Mouse (Mus musculus) left cerebral cortex, postnatal 4 days (tissue): ENCODE results near the gene Limk1. TPM values are rescaled to one million over a fixed set of nuclear protein-coding genes. Genes with fewer than 3 reads are reported as not detected.
A peak's percentile ranks its signal among the peaks of the same experiment; 100 is the strongest.

Source experiments
- DNase-seq: peaks from one replicate; pipeline ENCODE4 v3.0.0-alpha.2; 2022
- intact Hi-C: fragments of 180-260 bp; cut with DNase I; formaldehyde crosslinking; loops from one replicate; pipeline ENCODE4 v1.15.1; 2025
- total RNA-seq, 2 experiments: library from RNA; stranded (reverse); gene quantifications; 2 replicates each; pipeline ENCODE4 v1.2.3; 2021

Limk1 gene
- total RNA-seq, 2 experiments from 2014 or later: 68.6 to 74.2 TPM

DNA sequence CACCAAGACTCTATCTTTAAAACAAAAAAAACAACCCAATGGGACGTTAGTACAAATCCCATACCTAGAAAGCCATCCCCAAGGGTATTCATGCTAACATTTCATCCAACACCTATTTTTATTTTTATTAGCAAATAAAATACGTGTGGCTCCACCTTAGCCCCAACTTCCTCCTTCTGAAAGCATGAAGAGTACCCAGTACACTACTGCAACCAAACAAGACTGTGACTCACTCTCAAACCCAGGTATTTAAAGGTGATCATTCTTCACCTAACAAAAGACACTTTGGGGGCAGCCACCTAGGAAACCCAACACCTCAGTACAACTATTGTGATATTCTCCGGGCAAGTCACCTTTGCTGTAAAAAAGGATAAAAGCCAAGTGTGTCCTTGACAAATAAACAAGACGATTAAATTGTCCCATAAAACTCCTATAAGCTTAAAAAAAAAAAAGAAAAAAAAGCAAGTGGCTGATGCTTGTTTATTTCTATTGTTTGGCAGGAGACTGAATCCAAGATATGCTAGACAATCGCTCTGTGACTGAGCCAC lies 50.5 kb downstream of the Limk1 start:
- intact Hi-C loops: no loop called here
- no peak for DNase-seq

DNA sequence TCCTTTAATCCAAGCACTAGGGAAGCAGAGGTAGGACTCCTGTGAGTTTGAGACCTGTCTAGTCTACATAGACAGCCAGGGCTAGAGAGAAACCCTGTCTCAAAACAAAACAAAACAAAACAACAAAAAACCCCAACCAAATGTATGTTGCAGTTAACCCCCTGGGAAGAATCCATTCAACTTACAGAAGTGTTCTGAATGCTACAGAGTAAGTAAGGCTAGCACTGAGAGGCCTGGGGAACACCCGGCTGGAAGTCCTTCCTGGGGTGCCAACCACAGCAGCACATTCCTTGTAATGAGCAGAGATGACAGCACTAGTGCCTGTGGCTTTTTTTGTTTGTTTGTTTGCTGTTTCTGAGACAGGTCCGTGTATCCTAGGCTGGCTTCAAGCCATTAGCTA lies 55.6 kb downstream of the Limk1 start:
- intact Hi-C loops: no loop called here
- no peak for DNase-seq

DNA sequence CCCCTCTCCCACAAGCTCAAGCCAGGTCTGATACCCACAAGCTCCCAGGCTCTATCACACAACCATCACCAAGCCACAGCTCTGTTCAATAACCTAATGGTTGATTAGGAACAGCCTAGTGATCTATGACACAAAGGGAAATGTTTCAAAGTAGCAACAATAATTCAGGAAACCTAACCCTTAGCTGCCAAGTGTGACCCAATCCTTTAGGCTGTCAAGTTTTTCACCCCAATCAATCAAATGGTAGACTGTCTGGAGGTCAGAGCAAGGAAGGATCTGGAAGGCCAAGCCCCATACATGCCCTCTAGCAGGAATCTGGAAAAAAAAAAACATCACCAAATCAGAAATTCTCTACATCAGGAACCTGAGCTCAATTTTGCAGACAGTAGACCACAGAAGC lies 57.6 kb downstream of the Limk1 start:
- intact Hi-C loops: no loop called here

DNA sequence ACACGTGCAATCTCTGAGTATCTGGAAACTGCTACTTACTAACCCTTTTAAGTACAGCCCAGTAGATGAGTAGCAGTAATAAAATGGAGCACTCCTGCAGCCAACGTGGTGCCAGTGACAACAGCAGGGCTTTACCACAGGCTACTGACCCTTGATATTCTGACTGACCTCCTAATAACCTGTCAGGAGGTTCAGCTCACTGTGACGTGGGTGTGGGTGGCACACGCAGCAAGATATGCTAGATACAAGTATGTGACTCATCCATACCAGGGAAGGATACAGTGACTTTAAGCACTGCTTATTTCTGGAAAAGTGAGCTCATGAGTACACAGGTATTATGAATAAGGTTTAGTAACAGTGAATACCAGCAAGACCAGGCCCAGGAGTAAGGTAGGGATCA lies 58.9 kb downstream of the Limk1 start:
- DNase-seq: no peak
- intact Hi-C loops: no loop called here

More for the DNA sequence above, 57.6 kb downstream of the Limk1 start:
- no peak for DNase-seq

DNA sequence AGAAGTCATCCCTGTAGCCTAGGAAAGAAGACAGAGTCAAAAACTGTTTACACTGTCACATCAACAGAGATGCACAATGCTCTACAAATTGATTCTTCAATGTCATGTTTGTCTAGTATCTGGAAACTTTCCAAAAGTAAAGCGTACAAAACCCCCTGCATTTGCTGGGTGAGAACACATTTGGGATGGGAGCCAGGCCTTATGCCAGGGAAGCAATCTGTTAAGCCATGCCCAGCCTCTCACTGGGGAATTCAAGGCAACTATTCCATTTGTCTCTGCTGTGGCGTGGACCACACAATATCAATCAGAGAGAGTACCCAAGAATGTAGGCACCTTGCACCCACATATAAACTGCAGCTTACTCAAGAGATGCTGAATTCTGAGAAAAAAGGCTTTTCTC lies 66.3 kb downstream of the Limk1 start:
- peak; percentile 84 for DNase-seq
- intact Hi-C loops: no loop called here

DNA sequence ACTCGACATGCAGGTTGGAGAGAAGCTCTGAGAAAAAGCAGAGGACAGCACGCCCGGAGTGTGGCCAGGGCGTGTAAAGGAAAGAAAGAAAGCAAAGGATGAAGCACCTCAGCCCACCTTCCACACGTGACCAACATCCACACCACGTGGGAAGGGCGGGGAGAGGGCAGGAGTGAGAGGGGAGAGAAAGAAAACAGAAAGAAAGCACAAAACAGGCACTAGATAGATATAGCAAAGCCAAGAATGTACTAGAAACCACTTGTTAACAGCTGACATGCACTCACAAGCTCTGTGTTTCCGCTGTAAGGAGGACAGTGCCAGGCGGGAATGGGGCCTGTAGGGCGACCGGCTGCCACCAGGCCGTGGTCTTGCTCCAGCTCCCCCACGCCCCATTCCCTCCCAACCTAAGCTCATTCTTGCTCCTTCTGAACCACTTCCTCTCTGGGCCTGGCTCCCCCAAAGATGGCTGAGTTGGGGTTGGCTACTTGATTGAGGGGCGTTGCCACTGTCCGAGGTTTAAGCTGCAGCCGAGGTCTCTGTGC lies 67.2 kb downstream of the Limk1 start:
- no peak for DNase-seq
- intact Hi-C loops: no loop called here

DNA sequence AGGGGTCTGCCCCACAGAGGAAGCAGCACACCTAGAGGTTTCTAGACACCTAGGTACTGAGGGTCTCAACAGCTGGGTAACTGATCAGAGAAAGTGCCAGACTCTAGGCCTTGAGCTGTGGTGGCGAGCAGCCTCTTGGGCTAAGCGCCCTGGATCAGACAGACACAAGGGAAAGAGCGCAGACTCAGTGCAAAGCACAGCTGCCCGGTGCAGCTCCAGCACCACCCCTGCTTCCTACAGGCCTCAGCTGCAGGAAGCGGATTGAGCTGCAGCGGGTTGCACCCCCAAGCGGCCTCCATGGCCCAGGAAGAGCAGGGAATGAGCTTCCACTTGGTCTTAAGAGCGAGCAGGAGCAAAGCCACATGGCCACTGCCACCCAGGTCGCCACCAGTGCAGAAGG lies 67.9 kb downstream of the Limk1 start:
- peak; percentile 46 for DNase-seq
- intact Hi-C loops: no loop called here

DNA sequence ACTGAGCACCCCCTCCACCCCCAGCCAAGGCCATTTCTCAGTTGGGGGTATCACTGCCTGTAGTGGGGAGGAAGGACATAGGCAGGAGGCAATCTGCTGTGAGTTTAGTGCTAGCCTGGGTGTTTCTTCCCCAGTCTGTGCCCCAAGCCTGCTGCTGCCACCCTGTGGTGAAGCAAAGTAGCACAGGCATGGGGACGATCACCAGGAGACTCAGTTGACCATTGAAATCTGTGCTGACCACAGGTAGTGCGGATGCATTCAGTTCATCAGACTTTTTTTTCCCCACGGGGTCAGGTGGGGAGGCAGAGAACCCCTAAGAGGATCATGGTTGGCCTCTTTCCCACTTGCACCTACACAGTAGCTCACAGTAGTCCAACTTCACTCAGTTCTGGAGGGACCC lies 71.3 kb downstream of the Limk1 start:
- peak; percentile 53 for DNase-seq
- intact Hi-C loops: no loop called here

DNA sequence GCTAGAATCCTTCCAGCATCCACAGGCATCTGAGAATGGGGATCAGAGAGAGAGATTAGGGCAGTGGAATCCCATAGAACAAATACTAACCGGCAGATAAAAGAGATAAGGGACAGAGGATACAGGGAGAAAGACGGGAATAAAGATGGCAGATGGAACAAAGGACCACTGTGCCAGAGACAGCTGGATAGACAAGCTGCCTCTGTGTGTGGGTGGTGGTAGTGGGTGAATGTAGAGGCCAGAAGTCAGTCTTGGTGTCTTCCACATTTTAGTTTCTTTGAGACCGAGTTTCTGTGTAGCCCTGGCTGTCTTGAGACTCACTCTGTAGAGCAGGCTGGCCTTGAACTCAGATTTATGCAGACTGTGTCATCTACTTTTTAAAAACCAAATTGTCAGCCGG lies 72.6 kb downstream of the Limk1 start:
- intact Hi-C loops: no loop called here
- DNase-seq: no peak

DNA sequence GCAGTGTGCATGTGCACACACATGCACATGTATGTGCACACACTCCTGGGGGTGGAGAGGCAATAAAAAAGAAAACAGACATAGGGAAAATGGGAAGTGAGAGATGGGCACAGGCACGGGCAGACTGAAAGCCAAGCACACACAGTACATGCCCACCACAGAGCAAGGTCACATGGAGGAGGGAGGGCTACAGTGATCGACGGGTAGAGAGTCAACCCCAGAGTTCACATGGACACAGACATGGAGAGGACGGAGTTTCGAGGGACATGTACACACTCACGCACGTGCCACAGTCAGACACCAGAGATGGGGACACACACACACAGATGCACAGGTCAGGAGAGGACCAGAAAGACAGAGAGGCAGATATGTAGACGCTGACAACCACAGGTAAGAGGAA lies 73.0 kb downstream of the Limk1 start:
- DNase-seq: no peak
- intact Hi-C loops: no loop called here

DNA sequence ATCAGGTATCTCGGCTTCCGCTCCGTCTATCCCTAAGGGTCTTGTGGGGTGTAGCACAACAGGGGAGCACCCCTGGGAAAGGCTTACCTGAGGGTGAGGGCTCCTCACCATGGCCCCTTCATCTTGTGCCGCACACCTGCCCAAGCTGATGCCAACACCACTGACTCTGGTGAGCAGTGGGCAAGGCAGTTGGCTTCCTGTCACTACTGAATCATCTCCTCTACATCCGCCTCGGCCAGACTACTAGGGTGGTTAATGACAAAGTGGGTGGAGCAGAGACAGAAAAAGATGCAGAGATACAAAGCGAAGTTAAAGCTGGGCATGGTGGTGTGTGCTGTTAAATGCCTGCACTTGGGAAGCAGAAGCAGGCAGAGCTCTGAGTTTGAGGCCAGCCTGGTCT lies 73.6 kb downstream of the Limk1 start, which contains the start of gene Lat2:
Gene Lat2 (minus strand): TSS at position 224 of the 400 bp plus-strand sequence.
- intact Hi-C loops: no loop called here
- no peak for DNase-seq

DNA sequence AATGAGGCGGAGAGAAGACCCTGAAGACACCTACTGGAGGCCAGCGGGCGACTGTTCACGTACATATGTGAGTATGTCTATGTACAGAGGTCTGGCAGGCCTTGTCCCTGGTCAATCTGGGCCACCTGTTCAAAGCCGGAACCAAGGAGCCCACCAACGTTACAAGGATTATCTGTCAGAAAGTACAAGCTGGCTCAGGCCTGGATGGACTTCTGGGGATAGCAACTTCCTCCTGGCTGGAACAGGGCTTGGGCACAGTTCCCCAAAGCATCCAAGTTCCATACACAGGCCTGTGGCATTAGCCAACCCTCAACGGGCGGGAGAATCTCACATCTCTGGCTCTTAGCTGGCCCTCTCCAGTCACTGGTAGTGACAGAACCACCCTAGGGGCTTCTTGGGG lies 74.1 kb downstream of the Limk1 start:
- DNase-seq: no peak
- intact Hi-C loops: no loop called here

DNA sequence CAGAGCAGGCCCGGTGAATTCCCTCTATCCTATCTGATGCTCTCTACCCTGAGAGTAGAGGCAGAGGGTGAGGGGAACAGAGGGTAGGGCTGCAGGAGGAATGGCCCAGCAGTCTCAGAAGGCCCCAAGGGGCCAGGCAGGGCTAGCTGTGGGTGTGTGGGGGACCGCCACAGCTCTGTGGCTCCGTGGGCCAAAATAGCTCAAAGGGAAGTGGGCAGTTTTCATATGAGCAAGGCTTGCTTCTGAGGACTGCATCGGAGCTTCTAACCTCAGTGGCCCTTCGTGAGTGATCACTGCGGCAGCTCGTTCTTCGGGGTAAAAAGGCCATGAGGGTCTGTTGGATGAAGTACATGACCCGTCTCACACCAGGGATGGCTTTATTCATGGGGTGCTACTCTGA lies 74.7 kb downstream of the Limk1 start:
- intact Hi-C loops: no loop called here
- DNase-seq: no peak

DNA sequence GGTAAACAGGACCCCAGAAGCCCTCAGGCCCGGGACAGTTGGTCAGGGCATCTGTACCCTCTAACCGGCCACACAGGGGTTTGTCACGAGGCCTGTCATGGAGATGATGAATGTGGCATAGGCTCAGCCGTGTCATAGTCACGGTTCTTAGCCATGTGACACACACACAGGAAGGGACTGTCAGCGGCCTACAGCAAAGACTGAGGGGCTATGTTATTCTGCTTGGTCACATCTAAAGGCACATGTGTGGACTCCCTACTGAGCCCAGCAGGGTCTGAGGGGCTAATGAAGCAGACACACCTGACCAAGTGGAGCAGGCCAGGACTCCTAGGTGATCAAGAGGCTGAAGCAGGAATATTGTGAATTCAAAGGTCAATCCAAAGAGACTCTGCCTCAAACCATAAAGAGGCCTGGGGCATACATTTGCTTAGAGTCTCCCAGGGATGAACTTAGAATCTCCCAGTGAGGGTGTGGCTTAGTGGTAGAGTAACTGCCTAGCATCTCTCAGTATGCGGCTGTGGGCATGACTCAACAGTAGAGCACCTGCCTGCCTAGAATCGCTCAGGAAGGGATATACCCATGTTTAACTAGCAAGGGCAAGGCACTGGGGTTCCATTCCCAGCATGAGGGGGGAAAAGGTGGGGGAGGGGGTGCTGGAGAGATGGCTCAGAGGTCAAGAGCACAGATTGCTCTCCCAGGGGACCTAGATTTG lies 76.4 kb downstream of the Limk1 start:
- DNase-seq: no peak
- intact Hi-C loops: no loop called here

DNA sequence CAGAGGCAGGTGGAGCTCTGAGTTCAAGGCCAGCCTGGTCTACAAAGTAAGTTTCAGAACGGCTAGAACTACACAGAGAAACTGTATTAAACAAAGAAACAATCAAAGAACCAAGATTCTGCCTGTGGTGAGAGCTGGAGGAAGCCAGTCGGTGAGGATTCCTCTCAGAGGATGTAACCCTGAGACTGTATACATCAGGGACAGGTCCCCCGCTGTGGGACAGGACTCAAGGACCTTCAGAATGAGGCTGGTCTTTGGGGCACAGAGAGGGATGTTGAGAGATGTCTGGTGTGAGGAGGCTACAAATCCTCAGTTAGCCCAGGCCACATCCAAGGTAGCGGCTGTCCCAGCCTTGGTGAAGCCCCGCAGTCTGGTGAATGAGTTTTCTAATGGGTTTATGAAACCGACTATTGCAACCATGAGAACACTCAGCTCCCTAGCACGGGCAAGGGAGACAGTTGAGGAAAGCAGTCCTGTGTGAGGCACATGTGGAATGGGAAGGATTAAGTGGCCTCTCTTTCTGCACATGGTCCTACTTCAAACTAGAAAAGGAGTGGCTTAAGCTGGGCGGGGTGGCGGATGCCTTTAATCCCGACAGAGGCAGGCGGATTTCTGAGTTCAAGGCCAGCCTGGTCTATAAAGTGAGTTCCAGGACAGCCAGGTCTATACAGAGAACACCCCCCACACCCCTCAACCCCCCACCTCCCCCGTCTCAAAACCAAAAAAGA lies 78.3 kb downstream of the Limk1 start:
- intact Hi-C loops: no loop called here
- DNase-seq: no peak

DNA sequence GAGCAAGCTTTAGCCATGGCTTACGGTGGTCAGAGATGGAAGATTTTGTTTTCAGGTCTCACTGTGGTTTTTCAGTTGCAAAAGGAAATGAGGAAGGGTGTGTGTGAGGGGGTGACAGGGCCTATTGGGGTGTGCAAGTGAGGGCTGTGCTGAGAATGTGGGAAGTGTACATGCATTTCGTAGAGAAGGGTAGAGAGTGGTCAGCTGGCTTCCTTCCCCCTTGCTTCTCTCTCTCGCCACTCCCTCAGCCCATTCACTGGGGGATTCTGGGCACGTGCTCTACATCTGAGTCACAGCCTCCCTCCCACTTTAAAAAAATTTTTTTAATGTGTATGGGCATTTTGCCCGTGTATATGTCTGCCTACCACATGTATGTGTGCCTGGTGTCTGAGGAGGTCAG lies 81.3 kb downstream of the Limk1 start:
- intact Hi-C loops: no loop called here
- DNase-seq: no peak

DNA sequence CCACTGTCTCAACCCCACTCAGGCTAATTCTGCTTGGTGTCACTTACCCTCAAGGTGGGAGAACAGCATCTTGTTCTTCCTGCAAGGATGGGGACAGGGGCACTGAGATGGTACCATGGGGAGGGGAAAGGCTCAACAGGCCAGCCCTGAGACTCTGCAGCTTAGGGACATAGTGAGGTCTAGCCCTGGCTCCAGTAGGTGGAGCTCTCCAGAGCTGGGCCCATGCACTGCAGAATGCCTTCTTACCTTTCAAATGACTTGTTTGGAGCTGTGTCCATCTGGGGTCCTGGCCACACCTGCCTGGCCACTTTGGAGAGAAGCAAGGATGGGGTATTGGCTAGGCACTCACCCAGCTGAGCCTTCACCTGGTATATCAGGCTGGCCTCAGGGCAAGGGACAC lies 82.1 kb downstream of the Limk1 start:
- intact Hi-C loops: no loop called here

More for the DNA sequence above, 82.1 kb downstream of the Limk1 start:
- no peak for DNase-seq

Other genes with a start within 250 kb of the Limk1 start
- gene Gtf2ird1, start 231.9 kb downstream of the Limk1 start, total RNA-seq: 10 to 100 TPM; 67.6 to 81.6 TPM
- gene Clip2, start 136.2 kb downstream of the Limk1 start, total RNA-seq: 100 to 1,000 TPM; 172 to 179 TPM
- not detected for gene Syna, start 128.4 kb downstream of the Limk1 start, total RNA-seq
- 10 to 100 TPM; 81.7 to 92.8 TPM for gene Rfc2, start 107.2 kb downstream of the Limk1 start, total RNA-seq
- gene Lat2, start 73.6 kb downstream of the Limk1 start, total RNA-seq: 1 to 10 TPM; 4.4 to 5.6 TPM
- gene Eif4h, start 49.1 kb downstream of the Limk1 start, total RNA-seq: 100 to 1,000 TPM; 285 to 287 TPM
- 10 to 100 TPM; 44.9 to 47.6 TPM for gene Eln, start 58.7 kb upstream of the Limk1 start, total RNA-seq
- gene Tmem270, start 218.1 kb upstream of the Limk1 start, total RNA-seq: not detected
- gene Cldn13, start 226.9 kb upstream of the Limk1 start, total RNA-seq: not detected
- gene Mettl27, start 243.8 kb upstream of the Limk1 start, total RNA-seq: 1 to 10 TPM; 6.4 to 7.2 TPM